13 mouse cellular contexts compared by ENCODE assay signal in genomic region chr2:115631826-115632225, GRCm38 (mm10).
"Had no signal": no experiment of that assay in that cellular context is flagged by ENCODE, and none has a peak within 500 bp of the region (broad histone marks: within the 10 kb centered on the region; RNA-seq: fewer than 3 reads in every experiment).

No protein-coding gene starts in this region.

- H3K9ac ChIP-seq: kidney, embryonic 15.5 days; limb, embryonic 12.5 days; liver, embryonic 14.5 days had no signal

- H3K27me3 ChIP-seq: kidney, embryonic 15.5 days; limb, embryonic 12.5 days; megakaryocyte, embryonic 14.5 days had no signal

- H3K4me2 ChIP-seq: kidney, embryonic 15.5 days; limb, embryonic 12.5 days; midbrain, embryonic 11.5 days had no signal

- H3K9me3 ChIP-seq: kidney, embryonic 15.5 days; limb, embryonic 12.5 days; megakaryocyte, embryonic 14.5 days had no signal

- ATAC-seq: midbrain, embryonic 16.5 days had no signal

- DNase-seq: kidney, adult 2 months; liver; lung, adult 18-20 months; lung, postnatal 4 days; right cerebral cortex, postnatal 14 days; thymus, adult 18-20 months; thymus, postnatal 14 days had no signal

- H3K27ac ChIP-seq: kidney, embryonic 15.5 days; limb, embryonic 12.5 days; liver, embryonic 14.5 days had no signal

- H3K4me3 ChIP-seq: kidney, embryonic 15.5 days; limb, embryonic 12.5 days; megakaryocyte, embryonic 14.5 days had no signal

- H3K4me1 ChIP-seq: kidney, embryonic 15.5 days; limb, embryonic 12.5 days; megakaryocyte, embryonic 14.5 days had no signal

- H3K36me3 ChIP-seq: limb, embryonic 12.5 days had no signal
